Mouse (Mus musculus) mature B cell (primary cell): ENCODE data around the gene Krt9.

Source experiments
- in situ Hi-C: fragments of 300-500 bp; cut with MboI; formaldehyde crosslinking; loops from 2 replicates; pipeline ENCODE4 v1.14.3; 2019

The Krt9 gene

GRCm38 (mm10) chr11:100148615-100149330, 44.3 kb downstream of the Krt9 start, which contains the start of gene Krt19:
Krt19 (minus strand) TSS chr11:100148665.
- in situ Hi-C loops = no loop called here

DNA sequence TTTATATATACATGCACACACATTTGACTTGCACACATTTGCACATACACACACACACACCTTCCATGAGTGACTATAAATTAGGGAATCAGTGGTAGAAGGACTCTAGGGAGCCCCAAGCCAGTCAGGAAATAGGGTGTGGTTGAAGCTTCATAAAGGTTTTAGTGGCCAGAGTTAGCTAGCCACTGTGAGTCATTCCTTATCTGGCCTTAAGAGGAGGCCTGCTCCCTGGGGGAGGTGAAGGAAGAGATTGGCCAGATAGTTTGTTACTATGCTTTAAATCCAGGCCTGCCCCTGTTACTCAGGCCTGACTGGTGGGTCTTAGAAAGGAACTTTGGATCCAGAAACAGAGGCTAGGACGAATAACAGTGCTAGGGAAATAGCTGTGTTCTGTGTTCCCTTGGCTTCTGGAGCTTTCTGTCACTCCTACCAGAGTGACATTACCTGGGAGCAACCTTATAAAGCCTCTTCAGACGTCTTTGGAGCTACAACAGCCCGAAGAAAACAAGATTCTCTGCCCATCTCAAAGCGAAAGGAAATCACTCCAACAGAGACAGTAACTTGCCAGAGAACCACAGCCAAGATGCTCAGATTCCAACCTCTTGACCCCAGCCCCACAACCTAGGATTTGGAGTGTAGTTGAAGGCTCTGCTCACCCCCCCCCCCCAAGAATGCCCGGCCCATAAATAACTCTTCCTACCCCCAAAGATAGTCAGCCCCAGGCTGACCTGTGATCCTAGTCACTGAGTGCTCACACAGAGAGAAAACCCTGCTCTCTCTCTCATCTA, 45.3 kb downstream of the Krt9 start:
- in situ Hi-C loops = no loop called here

DNA sequence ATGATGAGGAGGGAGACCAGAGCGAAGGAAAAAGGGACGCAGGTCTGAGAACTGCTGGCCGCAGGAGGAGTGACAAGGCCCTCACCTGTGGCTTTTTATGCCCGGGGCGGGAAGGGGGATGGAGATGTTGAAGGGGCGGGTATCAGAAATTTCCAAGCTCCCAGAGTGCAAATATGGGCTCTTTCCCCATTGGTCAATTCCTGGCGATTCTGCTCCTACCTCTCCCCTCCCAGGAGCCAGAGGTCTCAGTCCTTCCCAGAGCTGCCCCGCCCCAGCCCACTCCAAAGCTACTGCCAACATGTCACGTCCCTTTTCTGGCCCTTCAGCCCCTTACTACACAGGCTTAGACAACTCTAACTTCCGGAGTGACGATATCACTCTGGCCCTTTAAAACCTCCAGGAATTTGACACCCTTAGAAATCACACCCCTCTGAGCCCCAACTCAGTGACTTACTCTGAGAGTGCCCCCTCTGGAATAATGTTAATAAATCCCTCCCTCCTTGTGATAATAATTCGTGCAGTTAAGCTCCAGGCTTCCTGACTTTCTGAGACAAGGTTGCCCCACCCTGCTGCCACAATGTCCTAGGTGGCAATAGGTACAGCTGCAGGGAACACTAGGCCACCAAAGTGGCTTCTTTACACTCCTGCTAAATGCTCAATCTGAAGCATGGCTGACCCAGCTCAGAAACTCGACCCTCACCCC, 47.0 kb downstream of the Krt9 start:
- in situ Hi-C loops = no loop called here

- in situ Hi-C loops = no loop called here
Observed at GRCm38 (mm10) chr11:100145104-100145503, 47.9 kb downstream of the Krt9 start.

DNA sequence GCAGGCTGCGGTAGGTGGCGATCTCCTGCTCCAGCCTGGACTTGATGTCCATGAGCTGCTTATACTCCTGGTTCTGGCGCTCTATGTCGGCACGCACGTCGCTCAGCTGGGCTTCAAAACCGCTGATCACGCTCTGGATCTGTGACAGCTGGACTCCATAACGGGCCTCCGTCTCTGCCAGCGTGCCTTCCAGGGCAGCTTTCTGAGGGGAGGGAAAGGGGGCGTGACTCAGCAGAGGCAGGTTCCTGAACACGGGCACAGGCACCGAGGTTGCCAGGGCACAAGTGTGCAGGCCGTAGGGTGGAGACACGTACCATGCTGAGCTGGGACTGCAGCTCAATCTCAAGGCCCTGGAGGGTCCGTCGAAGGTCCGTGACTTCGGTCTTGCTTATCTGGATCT, 52.1 kb downstream of the Krt9 start:
- in situ Hi-C loops = no loop called here

DNA sequence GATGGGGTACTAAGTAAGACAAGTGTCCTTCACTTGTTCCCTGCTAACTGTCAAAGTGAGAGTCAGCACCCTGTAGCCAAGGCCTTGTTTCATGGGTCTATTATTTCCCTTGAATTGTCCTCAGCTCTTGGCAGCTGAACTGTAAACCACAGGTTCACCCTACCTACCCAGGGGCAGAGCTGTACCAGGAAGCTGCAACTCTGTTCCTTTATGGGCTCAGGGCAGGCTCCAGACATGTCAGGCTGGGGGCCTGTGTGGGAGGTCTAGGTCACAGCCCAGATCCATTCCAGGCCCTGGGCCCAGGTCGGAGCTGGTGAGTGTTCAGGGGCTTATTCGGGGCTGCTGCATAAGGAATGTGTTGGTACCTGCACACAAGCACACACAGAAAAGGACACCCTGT, 53.7 kb downstream of the Krt9 start:
- in situ Hi-C loops = no loop called here

DNA sequence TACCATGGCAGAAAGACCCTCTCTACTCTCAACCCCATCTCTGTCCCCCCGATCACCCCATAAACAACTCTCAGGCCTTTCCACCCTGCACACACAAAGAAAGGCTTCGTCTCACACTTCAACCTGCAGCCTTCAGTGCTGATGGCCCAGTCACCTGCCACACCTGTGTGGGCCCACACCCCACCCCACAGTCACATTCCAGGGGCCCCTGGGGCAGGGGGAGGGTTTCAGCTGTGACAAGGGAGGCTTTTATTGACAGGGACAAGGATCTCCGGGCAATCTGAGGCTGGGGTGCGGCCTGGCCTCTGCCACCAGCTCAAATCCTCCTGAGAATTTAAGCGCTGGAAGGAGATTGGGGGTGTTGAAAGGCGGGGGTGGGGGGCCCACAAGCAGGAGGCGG, 54.2 kb downstream of the Krt9 start:
- in situ Hi-C loops = no loop called here

DNA sequence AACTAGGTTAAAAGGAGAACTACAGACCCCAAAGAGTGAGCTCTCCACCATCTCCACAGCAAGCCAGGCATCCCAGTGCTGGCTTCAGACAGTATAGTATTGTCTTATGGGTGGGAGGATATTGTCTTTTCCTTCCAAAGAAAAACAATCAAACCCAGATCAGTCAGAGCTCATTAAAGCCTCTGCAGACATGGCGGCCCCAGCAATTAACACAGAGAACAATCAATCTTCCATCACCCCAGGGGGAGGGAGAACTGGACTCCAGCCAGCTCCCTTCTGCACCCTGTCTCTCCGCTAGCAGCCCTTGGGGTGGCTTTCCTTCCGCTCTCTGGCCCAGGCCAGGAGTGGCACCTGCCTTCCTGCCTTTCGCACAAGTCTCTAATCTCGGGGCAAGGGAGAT, 55.4 kb downstream of the Krt9 start:
- in situ Hi-C loops = no loop called here
